8 mouse cellular contexts compared by ENCODE assay signal in genomic region chr5:130222146-130223004, GRCm38 (mm10). TPM values are rescaled to one million over a fixed set of nuclear protein-coding genes. Genes with fewer than 3 reads are reported as not detected.
A peak's percentile ranks its signal among the peaks of the same experiment; 100 is the strongest.
DNase-seq lines count a peak whose midpoint lies in the region; ATAC-seq and TF ChIP-seq lines count a peak whose summit lies in the region.

No protein-coding gene starts in this region.

- under 1% methylated on average over 88 of the region's 88 CpGs for WGBS in forebrain, embryonic 16.5 days
- under 1% methylated on average over 88 of the region's 88 CpGs for WGBS in lung, adult 2 months
- under 1% methylated on average over 83 of the region's 88 CpGs for WGBS in neural tube, embryonic 15.5 days

- DNase-seq in MEL (ENCODE audit: low read depth, low spot score) = peak; percentile 92
- DNase-seq in cerebellum, adult 18-20 months = peak; percentile 88 to 98
- DNase-seq in heart, postnatal 36 days = peak; percentile 98 to 99
- DNase-seq in layer of hippocampus, adult 2 months (ENCODE audit: low spot score in 2 of 2) = peak; percentile 90 to 97
- DNase-seq in lung, adult 2 months = peak; percentile 96
- DNase-seq in testis, postnatal 10 days (ENCODE audit: low spot score) = peak; percentile 97

- peak; percentile 93 for ATAC-seq in forebrain, embryonic 16.5 days
- ATAC-seq in neural tube, embryonic 15.5 days (ENCODE audit: low FRiP score) = peak; percentile 89

- peaks cover 0 to 25% of the 10 kb centered on the region in 2 experiments; a peak in 3 of 4 replicates for H3K4me1 ChIP-seq in MEL (ENCODE audit: control insufficient read depth in 1 of 2, insufficient read depth in 2 of 2, low read length in 2 of 2)
- H3K4me1 ChIP-seq in forebrain, embryonic 16.5 days (replicated peaks; ENCODE audit: control insufficient read depth, insufficient read depth, low read length) = peaks cover 22% of the 10 kb centered on the region
- H3K4me1 ChIP-seq in lung, adult 2 months (ENCODE audit: control insufficient read depth, insufficient read depth, low read length) = peaks cover 20% of the 10 kb centered on the region
- H3K4me1 ChIP-seq in neural tube, embryonic 15.5 days = peaks cover 28% of the 10 kb centered on the region

- H3K9me3 ChIP-seq in MEL (replicated peaks; ENCODE audit: insufficient read depth, low read length) = no peaks in the 10 kb centered on the region
- peaks cover 5% of the 10 kb centered on the region; the same call in 1 of the 2 replicates for H3K9me3 ChIP-seq in forebrain, embryonic 16.5 days (ENCODE audit: control insufficient read depth, low read length)
- H3K9me3 ChIP-seq in neural tube, embryonic 15.5 days (replicated peaks) = no peaks in the 10 kb centered on the region

- H3K4me3 ChIP-seq in MEL (ENCODE audit: control insufficient read depth in 1 of 2, insufficient read depth in 1 of 2, low read depth in 2 of 2, low read length in 2 of 2) = peak overlapping the region; percentile 97 to 100
- peak overlapping the region; percentile 88 for H3K4me3 ChIP-seq in forebrain, embryonic 16.5 days (replicated peaks; ENCODE audit: low read length)
- peak overlapping the region; percentile 98 for H3K4me3 ChIP-seq in layer of hippocampus, adult 2 months
- peak overlapping the region; percentile 77 for H3K4me3 ChIP-seq in lung, adult 2 months (replicated peaks; ENCODE audit: extremely low read depth, low read depth, low read length)
- H3K4me3 ChIP-seq in neural tube, embryonic 15.5 days (replicated peaks) = peak overlapping the region; percentile 95

- peak; percentile 62 to 77 (median 66) for TF ChIP-seq CTCF in MEL (IDR thresholded peaks at IDR 0.05 in 2 of 3, conservative IDR thresholded peaks at IDR 0.05 in 1 of 3; ENCODE audit: control insufficient read depth in 1 of 3, insufficient read depth in 1 of 3, low read depth in 2 of 3, low read length in 3 of 3, poor library complexity in 1 of 3, severe bottlenecking in 1 of 3)
- TF ChIP-seq CTCF in layer of hippocampus, adult 2 months (conservative IDR thresholded peaks at IDR 0.05) = peak; percentile 67
- peak; percentile 69 for TF ChIP-seq CTCF in lung, adult 2 months (IDR thresholded peaks at IDR 0.05; ENCODE audit: insufficient read depth, low read length)

- H3K27ac ChIP-seq in MEL (ENCODE audit: control insufficient read depth, low read depth, low read length) = peak overlapping the region; percentile 80
- peak overlapping the region; percentile 73 for H3K27ac ChIP-seq in forebrain, embryonic 16.5 days (ENCODE audit: low read length)
- H3K27ac ChIP-seq in layer of hippocampus, adult 2 months = peak overlapping the region; percentile 95
- H3K27ac ChIP-seq in neural tube, embryonic 15.5 days (replicated peaks) = peak overlapping the region; percentile 90

- H3K27me3 ChIP-seq in MEL (ENCODE audit: control insufficient read depth in 1 of 2, insufficient read depth in 2 of 2, low read length in 2 of 2) = no peaks in the 10 kb centered on the region
- no peaks in the 10 kb centered on the region for H3K27me3 ChIP-seq in forebrain, embryonic 16.5 days (replicated peaks; ENCODE audit: control insufficient read depth, insufficient read depth, low read length)
- H3K27me3 ChIP-seq in neural tube, embryonic 15.5 days (replicated peaks) = no peaks in the 10 kb centered on the region

- TF ChIP-seq POLR2A in MEL (IDR thresholded peaks at IDR 0.05; ENCODE audit: control insufficient read depth in 1 of 2, insufficient read depth in 1 of 2, low read depth in 1 of 2, low read length in 2 of 2, poor library complexity in 1 of 2) = peak; percentile 51 to 63; a peak in 1 of 4 replicates
- no peak; the same call in 1 of the 2 replicates for TF ChIP-seq POLR2A in lung, adult 2 months (IDR thresholded peaks at IDR 0.05; ENCODE audit: borderline replicate concordance, extremely low read depth, low read depth, low read length)

- no peak; the same call in 1 of the 2 replicates for TF ChIP-seq RAD21 in MEL (IDR thresholded peaks at IDR 0.05; ENCODE audit: low read depth, low read length)

- intact Hi-C loops in heart, postnatal 36 days (cut with DNase I) = loop anchor here (2.0 to 5.0 kb wide), 3 partner anchors 32 to 195 kb away; partner anchors contain the start of genes Asl, Crcp, Rabgef1 and Sbds

- TF ChIP-seq EP300 in MEL (IDR thresholded peaks at IDR 0.05; ENCODE audit: low read depth in 1 of 2, low read length in 2 of 2) = no peak

- H3K36me3 ChIP-seq in MEL (ENCODE audit: control insufficient read depth in 1 of 2, insufficient read depth in 2 of 2, low read length in 2 of 2) = peaks cover 14 to 23% of the 10 kb centered on the region in 2 experiments
- H3K36me3 ChIP-seq in forebrain, embryonic 16.5 days (ENCODE audit: control insufficient read depth, insufficient read depth) = no peaks in the 10 kb centered on the region
- H3K36me3 ChIP-seq in neural tube, embryonic 15.5 days = no peaks in the 10 kb centered on the region

- H3K9ac ChIP-seq in MEL (ENCODE audit: control insufficient read depth, low read depth, low read length, poor library complexity, severe bottlenecking) = peak overlapping the region; percentile 99
- H3K9ac ChIP-seq in forebrain, embryonic 16.5 days (replicated peaks; ENCODE audit: low read depth, low read length) = peak overlapping the region; percentile 76
- peak overlapping the region; percentile 98 for H3K9ac ChIP-seq in neural tube, embryonic 15.5 days (replicated peaks)

- peaks cover 49% of the 10 kb centered on the region for H3K79me2 ChIP-seq in MEL (ENCODE audit: control insufficient read depth, insufficient read depth, low read length, poor library complexity)

- peak overlapping the region; percentile 65 for H3K4me2 ChIP-seq in forebrain, embryonic 16.5 days (ENCODE audit: low read length)
- peak overlapping the region; percentile 72 for H3K4me2 ChIP-seq in neural tube, embryonic 15.5 days

TF ChIP-seq in MEL, 35 proteins besides CTCF, POLR2A, EP300 and RAD21 (continues in another document):
- TF ChIP-seq POLR2AphosphoS2 (IDR thresholded peaks at IDR 0.05; ENCODE audit: low read length) = peak; percentile 67; the same call in 1 of the 2 replicates
- TF ChIP-seq NRF1 (IDR thresholded peaks at IDR 0.05; ENCODE audit: insufficient read depth, low read depth, low read length, poor library complexity, severe bottlenecking) = no peak
- peak; percentile 68 for TF ChIP-seq TCF12 (IDR thresholded peaks at IDR 0.05; ENCODE audit: low read depth, low read length)
- peak; percentile 34; the same call in 1 of the 2 replicates for TF ChIP-seq ZNF384 (IDR thresholded peaks at IDR 0.05; ENCODE audit: low read depth, low read length)
- peak; percentile 88 for TF ChIP-seq NELFE (IDR thresholded peaks at IDR 0.05; ENCODE audit: low read depth, low read length)
- peak; percentile 85; the same call in 1 of the 2 replicates for TF ChIP-seq CHD1 (IDR thresholded peaks at IDR 0.05; ENCODE audit: low read depth, low read length)
- no peak for TF ChIP-seq ZC3H11A (IDR thresholded peaks at IDR 0.05; ENCODE audit: low read depth, low read length)
- TF ChIP-seq MAZ (IDR thresholded peaks at IDR 0.05; ENCODE audit: low read depth, low read length) = peak; percentile 100
- peak; percentile 33; the same call in 1 of the 2 replicates for TF ChIP-seq E2F4 (IDR thresholded peaks at IDR 0.05; ENCODE audit: borderline replicate concordance, low read depth, low read length)
- peak; percentile 58 for TF ChIP-seq CHD2 (IDR thresholded peaks at IDR 0.05; ENCODE audit: low read length)
- 0 out of 2 replicates have a peak, but pooled peaks have one; percentile 48 for TF ChIP-seq ZMIZ1 (IDR thresholded peaks at IDR 0.05; ENCODE audit: low read depth, low read length)
- TF ChIP-seq USF1 (IDR thresholded peaks at IDR 0.05; ENCODE audit: low read depth, low read length) = peak; percentile 80

RNA-seq across cellular contexts. Expression of gene Tmem248, which starts 5.5 kb away (rescaled TPM):
- total RNA-seq in MEL (2012; rRNA removed) = 50.5 and 58.2 TPM in 2 replicates
- polyA plus RNA-seq in MEL (2012; ENCODE audit: insufficient read depth in 1 of 2, insufficient read length in 2 of 2, low read depth in 1 of 2, low replicate concordance in 2 of 2, missing spikeins in 1 of 2) = 10 to 100 TPM in 1 of 2 experiments, not detected in 1; 55.5 TPM
- 22.3 and 23.0 TPM in 2 replicates for polyA plus RNA-seq in forebrain, embryonic 16.5 days (2015; fragmentation: Nextera tagmentation; extraction: Ambion mirVana)
- total RNA-seq in heart, postnatal 36 days (2021) = 10 to 100 TPM; 34.4 to 38.5 TPM
- total RNA-seq in layer of hippocampus, adult 2 months (2021) = 10 to 100 TPM; 39.7 to 41.4 TPM
- 44.9 and 46.4 TPM in 2 replicates for polyA plus RNA-seq in lung, adult 2 months (2012; rRNA removed)
- 24.7 and 27.5 TPM in 2 replicates for polyA plus RNA-seq in neural tube, embryonic 15.5 days (2015; fragmentation: Nextera tagmentation; extraction: Ambion mirVana)

RNA-seq across cellular contexts. Expression of gene Sbds, which starts 33.0 kb away (rescaled TPM):
- 51.1 and 74.7 TPM in 2 replicates for total RNA-seq in MEL (2012; rRNA removed)
- polyA plus RNA-seq in MEL (2012; ENCODE audit: insufficient read depth in 1 of 2, insufficient read length in 2 of 2, low read depth in 1 of 2, low replicate concordance in 2 of 2, missing spikeins in 1 of 2) = 10 to 100 TPM in 1 of 2 experiments, not detected in 1; 88.1 TPM
- polyA plus RNA-seq in forebrain, embryonic 16.5 days (2015; fragmentation: Nextera tagmentation; extraction: Ambion mirVana) = 60.3 TPM in 2 replicates
- 10 to 100 TPM; 47.1 to 49.6 TPM for total RNA-seq in heart, postnatal 36 days (2021)
- total RNA-seq in layer of hippocampus, adult 2 months (2021) = 10 to 100 TPM; 76.5 to 81.9 TPM
- 41.9 and 45.4 TPM in 2 replicates for polyA plus RNA-seq in lung, adult 2 months (2012; rRNA removed)
- polyA plus RNA-seq in neural tube, embryonic 15.5 days (2015; fragmentation: Nextera tagmentation; extraction: Ambion mirVana) = 60.6 and 64.6 TPM in 2 replicates

RNA-seq across cellular contexts. Expression of gene Tyw1, which starts 33.0 kb away (rescaled TPM):
- total RNA-seq in MEL (2012; rRNA removed) = 33.0 and 38.8 TPM in 2 replicates
- 100 to 1,000 TPM in 1 of 2 experiments, 10 to 100 TPM in 1; 33.3 to 133 TPM for polyA plus RNA-seq in MEL (2012; ENCODE audit: insufficient read depth in 1 of 2, insufficient read length in 2 of 2, low read depth in 1 of 2, low replicate concordance in 2 of 2, missing spikeins in 1 of 2)
- polyA plus RNA-seq in forebrain, embryonic 16.5 days (2015; fragmentation: Nextera tagmentation; extraction: Ambion mirVana) = 25.4 and 29.6 TPM in 2 replicates
- 10 to 100 TPM in 1 of 2 experiments, 1 to 10 TPM in 1; 8.6 to 10.2 TPM for total RNA-seq in heart, postnatal 36 days (2021)
- 10 to 100 TPM; 16.2 to 17.7 TPM for total RNA-seq in layer of hippocampus, adult 2 months (2021)
- polyA plus RNA-seq in lung, adult 2 months (2012; rRNA removed) = 7.0 and 8.0 TPM in 2 replicates
- polyA plus RNA-seq in neural tube, embryonic 15.5 days (2015; fragmentation: Nextera tagmentation; extraction: Ambion mirVana) = 21.0 and 21.9 TPM in 2 replicates

RNA-seq across cellular contexts. Expression of gene Rabgef1, which starts 50.8 kb away (rescaled TPM):
- total RNA-seq in MEL (2012; rRNA removed) = 24.3 and 25.8 TPM in 2 replicates
- polyA plus RNA-seq in MEL (2012; ENCODE audit: insufficient read depth in 1 of 2, insufficient read length in 2 of 2, low read depth in 1 of 2, low replicate concordance in 2 of 2, missing spikeins in 1 of 2) = 10 to 100 TPM in 1 of 2 experiments, not detected in 1; 35.1 TPM
- 44.7 and 47.0 TPM in 2 replicates for polyA plus RNA-seq in forebrain, embryonic 16.5 days (2015; fragmentation: Nextera tagmentation; extraction: Ambion mirVana)
- total RNA-seq in heart, postnatal 36 days (2021) = 10 to 100 TPM; 20.6 to 21.2 TPM
- 10 to 100 TPM; 48.8 to 51.1 TPM for total RNA-seq in layer of hippocampus, adult 2 months (2021)
- polyA plus RNA-seq in lung, adult 2 months (2012; rRNA removed) = 24.3 and 32.2 TPM in 2 replicates
- polyA plus RNA-seq in neural tube, embryonic 15.5 days (2015; fragmentation: Nextera tagmentation; extraction: Ambion mirVana) = 38.9 and 42.0 TPM in 2 replicates

Comparison
In these comparisons a context has a peak if more than half of its experiments do, and no peak if none do; other contexts are left out.
1. Peak in every context shown above with its lines: DNase-seq, ATAC-seq, H3K4me3 ChIP-seq and H3K27ac ChIP-seq.